Mouse (Mus musculus) megakaryocyte, embryonic 14.5 days (primary cell): ENCODE data around the gene Tmem247. TPM values are rescaled to one million over a fixed set of nuclear protein-coding genes. Genes with fewer than 3 reads are reported as not detected.

Experiments used
- H3K27me3 ChIP-seq: replicated peaks from 2 replicates; pipeline ENCODE3; 2012; ENCODE audit warnings: inconsistent platforms
- H3K36me3 ChIP-seq: replicated peaks from 2 replicates; pipeline ENCODE3; 2012; ENCODE audit warnings: low read length, inconsistent platforms, mixed read lengths
- H3K4me1 ChIP-seq: 2 replicates; pipeline ENCODE4 v1.6.1; 2012; ENCODE audit warnings: inconsistent platforms
- H3K4me3 ChIP-seq: replicated peaks from 2 replicates; pipeline ENCODE3; 2012; ENCODE audit warnings: moderate library complexity, mild to moderate bottlenecking, inconsistent platforms
- H3K9me3 ChIP-seq: 2 replicates; pipeline ENCODE4 v1.6.1; 2012; ENCODE audit warnings: inconsistent platforms
- FLI1 ChIP-seq: IDR thresholded peaks from 2 replicates; pipeline ENCODE4 v1.6.1; 2012; ENCODE audit warnings: low read length, inconsistent platforms, mixed read lengths
- GATA1 ChIP-seq: IDR thresholded peaks from 3 replicates; pipeline ENCODE4 v1.6.1; 2012; ENCODE audit warnings: mixed read lengths, low read length, inconsistent platforms, borderline replicate concordance
- polyA plus RNA-seq: library from polyadenylated mRNA; stranded (reverse); fragments of >175 nt; gene quantifications from 2 replicates; pipeline ENCODE4 v1.2.3, GENCODE M21; 2012; ENCODE audit warnings: low replicate concordance; ENCODE audit not compliant: insufficient read depth

Gene Tmem247
- polyA plus RNA-seq, 1 experiment = not detected

DNA sequence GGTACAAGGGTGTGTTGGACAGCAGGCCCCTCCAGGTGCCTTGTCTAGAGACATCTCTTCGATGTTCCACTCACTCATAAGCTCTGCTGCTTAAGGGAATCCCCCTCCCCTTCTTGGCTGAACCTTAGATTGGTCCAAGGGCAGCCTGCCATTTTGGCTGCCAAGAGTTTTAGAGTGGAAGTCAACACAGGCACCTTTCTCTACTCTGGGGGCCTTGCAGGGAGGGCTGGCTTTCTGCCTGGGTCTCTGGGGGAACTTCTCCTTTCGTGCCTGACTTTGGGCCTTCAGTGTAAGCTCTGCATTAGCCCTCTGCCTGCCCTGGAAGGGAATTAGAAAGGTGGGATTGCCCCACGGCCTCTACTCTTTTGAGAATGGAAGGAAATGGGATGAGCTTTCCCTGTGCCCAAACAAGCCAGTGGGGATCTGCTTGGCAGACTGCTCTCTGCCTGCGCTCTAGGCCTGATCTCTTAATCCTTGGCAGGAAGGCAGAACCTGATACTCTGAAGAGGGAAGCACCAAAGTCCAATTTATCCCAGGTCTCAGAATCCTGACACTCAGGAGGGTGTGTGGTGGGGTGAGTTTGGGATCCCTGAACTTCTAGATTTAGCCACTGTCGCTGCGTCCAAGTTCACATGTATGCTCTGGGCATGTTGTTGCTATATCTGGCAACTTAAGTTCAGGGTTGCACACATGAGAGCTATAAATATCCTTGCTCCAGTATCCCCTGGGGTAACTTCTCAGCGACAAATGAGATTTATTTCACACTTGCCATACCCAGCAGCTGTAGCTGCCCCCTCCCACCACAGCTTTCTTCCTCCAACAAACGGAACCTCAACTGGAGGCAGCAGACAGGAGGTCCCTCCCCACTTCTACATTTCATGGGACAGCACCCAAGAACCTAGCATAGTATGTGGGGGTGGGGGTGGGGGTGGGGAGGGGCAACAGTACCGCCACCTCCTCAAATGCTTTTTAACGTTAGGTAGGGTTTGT, 50.7 kb downstream of the Tmem247 start:
- H3K4me1 ChIP-seq = peaks cover 37% of the 10 kb centered on the region

GRCm38 (mm10) chr17:86968581-86968980, 51.4 kb downstream of the Tmem247 start:
- Histone ChIP-seq H3K4me1 (peaks cover 33% of the 10 kb centered on the region), H3K9me3 (no peaks in the 10 kb centered on the region), H3K4me3 (no peak overlapping the region), H3K36me3 (no peaks in the 10 kb centered on the region), H3K27me3 (peaks cover 60% of the 10 kb centered on the region)
- no peak for TF ChIP-seq FLI1

More for the DNA sequence above, 50.7 kb downstream of the Tmem247 start:
- Histone ChIP-seq H3K9me3 (no peaks in the 10 kb centered on the region), H3K4me3 (no peak overlapping the region), H3K36me3 (no peaks in the 10 kb centered on the region), H3K27me3 (peaks cover 66% of the 10 kb centered on the region)
- TF ChIP-seq FLI1 (no peak), GATA1 (no peak)

DNA sequence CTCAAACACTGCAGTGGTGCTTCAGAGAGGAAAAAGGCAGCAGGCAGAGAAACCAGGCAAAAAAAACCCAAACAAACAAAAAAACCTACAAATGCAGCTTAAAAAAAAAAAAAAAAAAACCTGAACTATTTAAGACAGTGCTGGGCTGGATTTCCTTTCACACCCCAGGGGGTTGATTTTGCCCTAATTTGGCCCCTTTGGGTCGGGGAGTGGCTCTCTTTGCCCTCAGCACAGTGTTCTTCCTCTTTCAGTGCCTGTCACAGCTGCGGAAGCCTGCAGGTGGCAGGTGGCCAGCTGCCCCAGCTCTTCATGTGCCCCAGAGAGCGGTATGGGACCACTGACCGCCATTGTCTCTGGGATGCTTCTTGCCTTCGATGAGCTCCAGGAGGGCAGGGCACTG, 52.4 kb downstream of the Tmem247 start:
- Histone ChIP-seq H3K9me3 (no peaks in the 10 kb centered on the region), H3K27me3 (peaks cover 51% of the 10 kb centered on the region), H3K4me1 (peaks cover 23% of the 10 kb centered on the region), H3K4me3 (no peak overlapping the region), H3K36me3 (no peaks in the 10 kb centered on the region)
- TF ChIP-seq FLI1 (no peak), GATA1 (no peak)

- TF ChIP-seq GATA1 (no peak), FLI1 (no peak)
- peaks cover 21% of the 10 kb centered on the region; the same call in 1 of the 2 replicates for H3K4me1 ChIP-seq
- no peak overlapping the region for H3K4me3 ChIP-seq
- H3K36me3 ChIP-seq = no peaks in the 10 kb centered on the region
- peaks cover 45% of the 10 kb centered on the region for H3K27me3 ChIP-seq
- no peaks in the 10 kb centered on the region for H3K9me3 ChIP-seq
Measured at GRCm38 (mm10) chr17:86970026-86970750, 53.0 kb downstream of the Tmem247 start.

DNA sequence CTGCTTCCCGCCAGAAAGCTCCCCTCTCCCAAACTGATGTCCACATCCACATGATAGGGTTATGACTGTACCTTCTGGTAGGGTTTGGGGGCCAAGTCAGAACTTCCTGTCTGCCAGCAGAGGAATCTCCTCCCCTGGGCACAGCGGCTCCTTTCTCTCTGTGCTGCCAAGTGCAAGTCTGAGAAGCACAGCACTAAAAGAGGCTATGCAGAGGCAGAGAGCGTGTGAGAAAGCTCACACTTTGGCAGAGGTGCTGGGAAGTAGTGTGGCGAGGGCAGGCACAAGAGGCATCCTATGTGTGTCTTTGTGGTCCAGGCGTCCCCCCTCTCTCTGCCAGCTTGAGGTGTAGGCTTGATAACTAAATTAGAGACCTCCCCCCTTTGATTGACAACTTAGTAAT, 53.9 kb downstream of the Tmem247 start:
- H3K4me1 ChIP-seq = peaks cover 21% of the 10 kb centered on the region; the same call in 1 of the 2 replicates
- TF ChIP-seq FLI1 (no peak), GATA1 (no peak)
- peaks cover 39% of the 10 kb centered on the region for H3K27me3 ChIP-seq
- no peaks in the 10 kb centered on the region for H3K9me3 ChIP-seq
- no peak overlapping the region for H3K4me3 ChIP-seq
- no peaks in the 10 kb centered on the region for H3K36me3 ChIP-seq

DNA sequence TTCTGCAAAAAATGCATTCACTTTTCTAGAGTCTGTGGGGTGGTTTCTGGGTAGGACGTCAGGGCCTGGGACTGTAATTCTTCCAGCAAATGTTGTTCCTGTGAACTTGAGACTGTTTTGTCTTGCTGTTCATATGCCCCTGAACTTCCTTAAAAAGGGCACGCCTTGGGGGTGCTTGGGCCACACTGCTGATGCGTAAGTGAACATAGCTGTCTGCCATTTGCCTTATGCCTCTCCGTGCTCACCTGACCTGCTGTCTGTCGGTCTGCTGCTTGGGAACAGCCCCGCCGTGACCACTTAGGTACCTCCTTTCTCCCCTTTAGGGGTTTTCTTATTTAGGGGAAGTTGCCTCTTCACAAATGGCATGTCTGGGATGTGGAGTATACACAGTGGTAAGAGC, 54.7 kb downstream of the Tmem247 start:
- Histone ChIP-seq H3K9me3 (no peaks in the 10 kb centered on the region), H3K27me3 (peaks cover 36% of the 10 kb centered on the region), H3K4me1 (peaks cover 21% of the 10 kb centered on the region; the same call in 1 of the 2 replicates), H3K4me3 (no peak overlapping the region), H3K36me3 (no peaks in the 10 kb centered on the region)
- TF ChIP-seq FLI1 (no peak), GATA1 (no peak)

Other genes starting within 250 kb of the Tmem247 start
- 0.39 and 0.96 TPM in 2 replicates for gene Epas1, start 163.6 kb upstream of the Tmem247 start, polyA plus RNA-seq
- gene Atp6v1e2, start 30.5 kb downstream of the Tmem247 start, polyA plus RNA-seq = not detected in 2 replicates
- gene Rhoq, start 45.7 kb downstream of the Tmem247 start, polyA plus RNA-seq = 0.77 TPM in 1 of 2 replicates, not detected in the other
- gene Pigf, start 108.1 kb downstream of the Tmem247 start, polyA plus RNA-seq = 4.8 TPM in 1 of 2 replicates, not detected in the other
- gene Cript, start 108.2 kb downstream of the Tmem247 start, polyA plus RNA-seq = 3.5 TPM in 1 of 2 replicates, not detected in the other
- gene Socs5, start 190.3 kb downstream of the Tmem247 start, polyA plus RNA-seq = 5.0 and 6.6 TPM in 2 replicates